Mouse (Mus musculus): ENCODE results near the gene Adamtsl1.

GRCm38 (mm10) chr4:86159362-86159761 is 645.4 kb downstream of the Adamtsl1 start:
- no peak for TF ChIP-seq CTCF (IDR thresholded peaks at IDR 0.05; ENCODE audit: control insufficient read depth, insufficient read depth, insufficient read length)
- no peak for TF ChIP-seq MYOG (IDR thresholded peaks at IDR 0.05; ENCODE audit: control insufficient read depth, extremely low read depth, insufficient read length)
- no peak for TF ChIP-seq MYOD1 (IDR thresholded peaks at IDR 0.05; ENCODE audit: control insufficient read depth, insufficient read length, low read depth)
- no peak for TF ChIP-seq MAX (IDR thresholded peaks at IDR 0.05)
- TF ChIP-seq USF1 (IDR thresholded peaks at IDR 0.05; ENCODE audit: low read depth) = no peak
